Mouse (Mus musculus): Measurements from ENCODE around the gene Fga.

DNA sequence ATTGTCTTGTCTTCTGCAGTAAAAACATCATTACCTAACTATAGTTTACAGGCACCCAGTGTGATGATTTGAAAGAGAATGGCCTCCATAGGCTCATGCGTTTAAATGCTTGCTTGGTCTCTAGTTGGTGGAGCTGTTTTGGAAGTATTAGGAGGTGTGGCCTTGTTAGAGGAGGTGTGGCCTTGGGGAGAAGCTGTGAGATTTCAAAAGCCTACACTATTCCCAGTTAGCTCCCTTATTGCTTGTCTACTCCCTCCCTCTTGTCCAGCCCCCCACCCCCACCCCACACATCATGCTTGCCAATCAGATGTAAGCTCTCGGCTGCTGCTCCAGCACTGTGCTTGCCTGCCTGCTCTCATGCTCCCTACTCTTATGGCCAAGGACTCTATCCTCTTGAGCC lies 31.2 kb downstream of the Fga start:
- TF ChIP-seq CTCF (IDR thresholded peaks at IDR 0.05; ENCODE audit: low read depth): no peak
- no peak for TF ChIP-seq EP300 (IDR thresholded peaks at IDR 0.05; ENCODE audit: low read depth)

Measured in liver, embryonic 14.5 days (tissue).